ENCODE assay signal across 8 mouse cellular contexts in the genomic region with DNA sequence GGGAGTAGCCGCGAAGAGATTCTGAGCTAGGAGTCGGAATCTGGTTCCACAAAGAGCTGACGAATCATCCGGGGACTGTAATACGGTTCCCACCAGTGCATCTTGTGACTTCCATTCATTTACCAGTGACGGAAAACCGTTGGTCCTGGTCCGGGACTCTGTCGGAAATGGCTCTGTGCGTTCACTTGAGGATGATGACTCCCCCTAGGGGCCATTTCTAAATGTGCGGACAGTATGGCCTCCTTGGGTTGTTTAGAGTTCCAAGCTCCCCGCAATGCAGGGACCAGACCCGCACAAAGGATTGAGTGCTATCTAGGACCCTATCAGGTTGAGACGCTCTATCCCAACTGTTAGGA. TPM values are rescaled to one million over a fixed set of nuclear protein-coding genes. Genes with fewer than 3 reads are reported as not detected.
DNase-seq lines count a peak whose midpoint lies in the region; ATAC-seq and TF ChIP-seq lines count a peak whose summit lies in the region.

TSS of gene Arl2 (minus strand) at position 155 of the 356 bp plus-strand sequence.

- 0 out of 2 replicates have a peak, but pooled peaks cover 3% of the 10 kb centered on the region for H3K4me1 ChIP-seq in intestine, embryonic 16.5 days (ENCODE audit: control insufficient read depth, insufficient read depth, low read length)
- peaks cover 12% of the 10 kb centered on the region for H3K4me1 ChIP-seq in midbrain, embryonic 10.5 days
- no peaks in the 10 kb centered on the region for H3K4me1 ChIP-seq in small intestine, adult 2 months (ENCODE audit: control insufficient read depth, insufficient read depth, insufficient read length, low read length)

- peak within 1 kb of the TSS; percentile 75 for H3K4me3 ChIP-seq in intestine, embryonic 16.5 days (ENCODE audit: low read length)
- peak within 1 kb of the TSS; percentile 69 for H3K4me3 ChIP-seq in midbrain, embryonic 10.5 days
- peak within 1 kb of the TSS; percentile 80 for H3K4me3 ChIP-seq in small intestine, adult 2 months (ENCODE audit: low read depth, low read length)

- H3K4me2 ChIP-seq in intestine, embryonic 16.5 days (ENCODE audit: low read depth, low read length), result peak within 1 kb of the TSS; percentile 83

- WGBS in intestine, embryonic 16.5 days, result under 1% methylated on average over 15 of the region's 15 CpGs
- WGBS in midbrain, embryonic 10.5 days, result 0% methylated on average over 15 of the region's 15 CpGs
- WGBS in small intestine, adult 2 months, result 1% methylated on average over 15 of the region's 15 CpGs

- no peaks in the 10 kb centered on the region for H3K9me3 ChIP-seq in intestine, embryonic 16.5 days (ENCODE audit: control insufficient read depth, low read length)
- H3K9me3 ChIP-seq in midbrain, embryonic 10.5 days (replicated peaks), result no peaks in the 10 kb centered on the region

- H3K27me3 ChIP-seq in intestine, embryonic 16.5 days (replicated peaks; ENCODE audit: control insufficient read depth, insufficient read depth, low read length), result no peaks in the 10 kb centered on the region
- no peaks in the 10 kb centered on the region for H3K27me3 ChIP-seq in midbrain, embryonic 10.5 days (ENCODE audit: low read depth, poor library complexity, severe bottlenecking)
- no peaks in the 10 kb centered on the region for H3K27me3 ChIP-seq in small intestine, adult 2 months (ENCODE audit: control insufficient read depth, insufficient read depth, low read length)

- peak; percentile 57 for DNase-seq in ovary, adult 18-20 months (ENCODE audit: low spot score)
- DNase-seq in ovary, postnatal 10 days (ENCODE audit: low spot score), result no peak
- DNase-seq in embryo, embryonic 11.5 days (ENCODE audit: low read depth, low spot score), result peak; percentile 81
- peak in 1 of 2 experiments; percentile 63 for DNase-seq in gastrocnemius, postnatal 36 days
- peak; percentile 73 to 74 for DNase-seq in left cerebral cortex, postnatal 36 days (ENCODE audit: low spot score in 2 of 2)
- peak; percentile 87 for DNase-seq in midbrain, embryonic 10.5 days (ENCODE audit: low spot score)

- ATAC-seq in intestine, embryonic 16.5 days, result peak; percentile 79

- H3K27ac ChIP-seq in intestine, embryonic 16.5 days (ENCODE audit: low read length), result peak within 1 kb of the TSS; percentile 93
- peak within 1 kb of the TSS; percentile 97 for H3K27ac ChIP-seq in midbrain, embryonic 10.5 days (replicated peaks)
- H3K27ac ChIP-seq in small intestine, adult 2 months (ENCODE audit: insufficient read depth, low read depth, low read length), result peak within 1 kb of the TSS; percentile 93

- peaks cover 4% of the 10 kb centered on the region; the same call in 1 of the 2 replicates for H3K36me3 ChIP-seq in intestine, embryonic 16.5 days (ENCODE audit: control insufficient read depth, insufficient read depth, low read length)
- peaks cover 24% of the 10 kb centered on the region for H3K36me3 ChIP-seq in midbrain, embryonic 10.5 days
- peaks cover 3% of the 10 kb centered on the region; the same call in 1 of the 2 replicates for H3K36me3 ChIP-seq in small intestine, adult 2 months (ENCODE audit: control insufficient read depth, insufficient read depth, low read length)

- TF ChIP-seq CTCF in small intestine, adult 2 months (IDR thresholded peaks at IDR 0.05; ENCODE audit: extremely low read depth, insufficient read length, insufficient replicate concordance, low read depth, low read length), result peak; percentile 65; the same call in 1 of the 2 replicates

- H3K9ac ChIP-seq in intestine, embryonic 16.5 days (ENCODE audit: low read depth, low read length), result peak within 1 kb of the TSS; percentile 86

- intact Hi-C loops in gastrocnemius, postnatal 36 days (cut with DNase I), result loop anchor here (5.0 kb wide), 1 partner anchor 91 kb away; no protein-coding TSS in a partner anchor
- intact Hi-C loops in left cerebral cortex, postnatal 36 days (cut with DNase I), result loop anchor here (1.0 to 5.0 kb wide), 3 partner anchors 95 to 191 kb away; partner anchors contain the start of genes Atg2a and Men1

- 0 out of 2 replicates have a peak, but pooled peaks have one; percentile 12 for TF ChIP-seq POLR2A in small intestine, adult 2 months (IDR thresholded peaks at IDR 0.05; ENCODE audit: low read depth, low read length)

RNA-seq across cellular contexts. Expression of gene Arl2, which starts in this region (rescaled TPM):
- 10 to 100 TPM; 51.8 to 62.6 TPM for total RNA-seq in gastrocnemius, postnatal 36 days (2021)
- polyA plus RNA-seq in intestine, embryonic 16.5 days (2015; fragmentation: Nextera tagmentation; extraction: Ambion mirVana), result 102 and 103 TPM in 2 replicates
- 10 to 100 TPM; 73.3 to 87.5 TPM for total RNA-seq in left cerebral cortex, postnatal 36 days (2021)
- 118 and 124 TPM in 2 replicates for polyA plus RNA-seq in midbrain, embryonic 10.5 days (2016; fragmentation: Nextera tagmentation; extraction: Ambion mirVana)
- polyA plus RNA-seq in small intestine, adult 2 months (2012; rRNA removed), result 62.7 and 98.9 TPM in 2 replicates
